ENCODE assay signal across 22 mouse cellular contexts in the genomic region with DNA sequence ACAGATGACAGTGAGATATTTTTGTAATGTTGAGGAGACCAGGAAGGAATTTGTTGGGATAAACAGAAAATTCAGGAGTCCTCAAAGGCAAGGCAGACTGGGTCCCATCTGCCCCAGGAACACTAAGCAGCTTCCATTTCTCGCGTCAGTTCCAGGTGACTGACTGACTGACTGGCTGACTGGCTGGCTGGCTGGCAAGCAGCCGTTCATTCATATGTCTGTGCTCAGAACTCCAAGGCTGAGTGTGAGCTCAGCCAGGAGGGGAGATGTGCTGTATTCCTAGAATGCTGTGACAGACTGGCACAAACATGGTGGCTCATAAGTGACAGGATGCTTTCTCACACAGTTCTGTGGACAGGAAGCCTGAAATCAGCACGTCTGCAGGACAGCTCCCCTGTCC. TPM values are rescaled to one million over a fixed set of nuclear protein-coding genes. Genes with fewer than 3 reads are reported as not detected.
DNase-seq lines count a peak whose midpoint lies in the region; ATAC-seq and TF ChIP-seq lines count a peak whose summit lies in the region.
"Had no signal": no experiment of that assay in that cellular context is flagged by ENCODE, and none has a peak within 500 bp of the region (broad histone marks: within the 10 kb centered on the region; RNA-seq: fewer than 3 reads in every experiment).

No protein-coding gene starts in this region.

- no peak for ATAC-seq in hindbrain, embryonic 11.5 days (ENCODE audit: low FRiP score)
- ATAC-seq in midbrain, embryonic 11.5 days (ENCODE audit: low FRiP score), result no peak
- peak; percentile 25; the same call in 1 of the 2 replicates for ATAC-seq in hindbrain, postnatal 0 days
- no peak for ATAC-seq in midbrain, embryonic 16.5 days
- no peak for ATAC-seq in intestine, embryonic 16.5 days
- ATAC-seq: liver, postnatal 0 days had no signal

- WGBS in hindbrain, embryonic 10.5 days, result 75% methylated on average over 4 of the region's 4 CpGs
- 72% methylated on average over 4 of the region's 4 CpGs for WGBS in hindbrain, embryonic 11.5 days
- 73% methylated on average over 4 of the region's 4 CpGs for WGBS in midbrain, embryonic 11.5 days
- 84% methylated on average over 4 of the region's 4 CpGs for WGBS in midbrain, embryonic 10.5 days
- 49% methylated on average over 4 of the region's 4 CpGs for WGBS in hindbrain, postnatal 0 days
- WGBS in midbrain, embryonic 16.5 days, result 53% methylated on average over 4 of the region's 4 CpGs
- WGBS in intestine, embryonic 16.5 days, result 77% methylated on average over 4 of the region's 4 CpGs

- H3K9ac ChIP-seq in hindbrain, embryonic 11.5 days (ENCODE audit: low read depth, low read length), result no peak overlapping the region
- no peak overlapping the region for H3K9ac ChIP-seq in midbrain, embryonic 11.5 days (ENCODE audit: low read length)
- no peak overlapping the region for H3K9ac ChIP-seq in hindbrain, postnatal 0 days (replicated peaks; ENCODE audit: low read length)
- no peak overlapping the region for H3K9ac ChIP-seq in midbrain, embryonic 16.5 days (ENCODE audit: low read depth, low read length)
- no peak overlapping the region for H3K9ac ChIP-seq in intestine, embryonic 16.5 days (ENCODE audit: low read depth, low read length)
- H3K9ac ChIP-seq: embryonic facial prominence, embryonic 12.5 days; liver, postnatal 0 days; midbrain, embryonic 12.5 days had no signal

- no peaks in the 10 kb centered on the region for H3K27me3 ChIP-seq in hindbrain, embryonic 10.5 days (ENCODE audit: insufficient read depth, poor library complexity, severe bottlenecking)
- H3K27me3 ChIP-seq in hindbrain, embryonic 11.5 days (ENCODE audit: control insufficient read depth, insufficient read depth, low read length), result no peaks in the 10 kb centered on the region
- H3K27me3 ChIP-seq in midbrain, embryonic 11.5 days (ENCODE audit: control insufficient read depth, insufficient read depth, low read length), result no peaks in the 10 kb centered on the region
- no peaks in the 10 kb centered on the region for H3K27me3 ChIP-seq in midbrain, embryonic 10.5 days (ENCODE audit: low read depth, poor library complexity, severe bottlenecking)
- H3K27me3 ChIP-seq in hindbrain, postnatal 0 days (ENCODE audit: insufficient read depth, low read length), result no peaks in the 10 kb centered on the region
- H3K27me3 ChIP-seq in midbrain, embryonic 16.5 days (ENCODE audit: control insufficient read depth, insufficient read depth, low read depth, low read length), result no peaks in the 10 kb centered on the region
- no peaks in the 10 kb centered on the region for H3K27me3 ChIP-seq in intestine, embryonic 16.5 days (replicated peaks; ENCODE audit: control insufficient read depth, insufficient read depth, low read length)
- H3K27me3 ChIP-seq: embryonic facial prominence, embryonic 12.5 days; midbrain, embryonic 12.5 days had no signal

- TF ChIP-seq CTCF in hindbrain, postnatal 0 days (IDR thresholded peaks at IDR 0.05; ENCODE audit: low read depth), result no peak

- H3K4me2 ChIP-seq in hindbrain, embryonic 11.5 days (replicated peaks; ENCODE audit: low read depth, low read length), result no peak overlapping the region
- H3K4me2 ChIP-seq in midbrain, embryonic 11.5 days, result no peak overlapping the region
- no peak overlapping the region for H3K4me2 ChIP-seq in hindbrain, postnatal 0 days (ENCODE audit: low read depth, low read length)
- no peak overlapping the region for H3K4me2 ChIP-seq in midbrain, embryonic 16.5 days (ENCODE audit: low read length)
- no peak overlapping the region for H3K4me2 ChIP-seq in intestine, embryonic 16.5 days (ENCODE audit: low read depth, low read length)
- H3K4me2 ChIP-seq: embryonic facial prominence, embryonic 12.5 days; midbrain, embryonic 12.5 days had no signal

- no peaks in the 10 kb centered on the region for H3K9me3 ChIP-seq in hindbrain, embryonic 10.5 days
- H3K9me3 ChIP-seq in hindbrain, embryonic 11.5 days (ENCODE audit: control insufficient read depth, low read length), result no peaks in the 10 kb centered on the region
- H3K9me3 ChIP-seq in midbrain, embryonic 11.5 days (ENCODE audit: control insufficient read depth, low read length), result no peaks in the 10 kb centered on the region
- no peaks in the 10 kb centered on the region for H3K9me3 ChIP-seq in midbrain, embryonic 10.5 days (replicated peaks)
- no peaks in the 10 kb centered on the region for H3K9me3 ChIP-seq in hindbrain, postnatal 0 days (ENCODE audit: low read length)
- no peaks in the 10 kb centered on the region for H3K9me3 ChIP-seq in midbrain, embryonic 16.5 days (replicated peaks; ENCODE audit: control insufficient read depth, low read length, poor library complexity, severe bottlenecking)
- H3K9me3 ChIP-seq in intestine, embryonic 16.5 days (ENCODE audit: control insufficient read depth, low read length), result no peaks in the 10 kb centered on the region
- H3K9me3 ChIP-seq: embryonic facial prominence, embryonic 12.5 days; G1E; midbrain, embryonic 12.5 days had no signal

- peaks cover 38% of the 10 kb centered on the region for H3K36me3 ChIP-seq in hindbrain, embryonic 10.5 days
- H3K36me3 ChIP-seq in hindbrain, embryonic 11.5 days (ENCODE audit: control insufficient read depth, insufficient read depth, low read length), result no peaks in the 10 kb centered on the region
- peaks cover 4% of the 10 kb centered on the region for H3K36me3 ChIP-seq in midbrain, embryonic 11.5 days (ENCODE audit: control insufficient read depth, insufficient read depth, low read length)
- peaks cover 19% of the 10 kb centered on the region for H3K36me3 ChIP-seq in midbrain, embryonic 10.5 days
- H3K36me3 ChIP-seq in hindbrain, postnatal 0 days (ENCODE audit: insufficient read depth, low read length), result peaks cover 7% of the 10 kb centered on the region
- H3K36me3 ChIP-seq in midbrain, embryonic 16.5 days (ENCODE audit: control insufficient read depth, insufficient read depth, low read length), result peaks cover 22% of the 10 kb centered on the region
- H3K36me3 ChIP-seq in intestine, embryonic 16.5 days (ENCODE audit: control insufficient read depth, insufficient read depth, low read length), result no peaks in the 10 kb centered on the region
- H3K36me3 ChIP-seq: embryonic facial prominence, embryonic 12.5 days; G1E had no signal

- no peak for DNase-seq in hindbrain, embryonic 10.5 days (ENCODE audit: low spot score)
- DNase-seq in hindbrain, embryonic 11.5 days (ENCODE audit: low spot score), result no peak
- peak; percentile 76 for DNase-seq in midbrain, embryonic 11.5 days (ENCODE audit: low spot score, missing footprints)
- DNase-seq in midbrain, embryonic 10.5 days (ENCODE audit: low spot score), result no peak
- peak; percentile 46 for DNase-seq in hindbrain, postnatal 0 days (ENCODE audit: low spot score)
- DNase-seq in spleen, postnatal 36 days (ENCODE audit: low spot score in 2 of 2), result no peak
- DNase-seq: adrenal gland, adult 2 months; cerebellum, adult 11-12 months; gastrocnemius, adult 2 months; heart, adult 11 months; heart, postnatal 4 days; kidney, adult 18-20 months; kidney, postnatal 25 days; liver; liver, postnatal 0 days; lung, postnatal 36 days; thymus, adult 18-20 months had no signal

- 0 out of 2 replicates have a peak overlapping the region, but pooled peaks have one; percentile 12 for H3K27ac ChIP-seq in hindbrain, embryonic 10.5 days
- no peak overlapping the region for H3K27ac ChIP-seq in hindbrain, embryonic 11.5 days (ENCODE audit: low read depth, low read length)
- H3K27ac ChIP-seq in midbrain, embryonic 11.5 days (ENCODE audit: low read depth, low read length), result no peak overlapping the region
- no peak overlapping the region; the same call in 1 of the 2 replicates for H3K27ac ChIP-seq in midbrain, embryonic 10.5 days (replicated peaks)
- H3K27ac ChIP-seq in hindbrain, postnatal 0 days, result peak overlapping the region; percentile 21; the same call in 1 of the 2 replicates
- 0 out of 2 replicates have a peak overlapping the region, but pooled peaks have one; percentile 43 for H3K27ac ChIP-seq in midbrain, embryonic 16.5 days (ENCODE audit: low read length)
- H3K27ac ChIP-seq in intestine, embryonic 16.5 days (ENCODE audit: low read length), result no peak overlapping the region
- H3K27ac ChIP-seq: embryonic facial prominence, embryonic 12.5 days; gastrocnemius, adult 2 months; midbrain, embryonic 12.5 days had no signal

- no peak overlapping the region for H3K4me3 ChIP-seq in hindbrain, embryonic 10.5 days
- H3K4me3 ChIP-seq in hindbrain, embryonic 11.5 days (ENCODE audit: low read depth, low read length), result no peak overlapping the region
- H3K4me3 ChIP-seq in midbrain, embryonic 11.5 days (ENCODE audit: low read depth, low read length), result no peak overlapping the region
- H3K4me3 ChIP-seq in midbrain, embryonic 10.5 days, result no peak overlapping the region
- no peak overlapping the region for H3K4me3 ChIP-seq in hindbrain, postnatal 0 days (ENCODE audit: low read length)
- no peak overlapping the region for H3K4me3 ChIP-seq in midbrain, embryonic 16.5 days (ENCODE audit: low read depth, low read length)
- no peak overlapping the region for H3K4me3 ChIP-seq in intestine, embryonic 16.5 days (ENCODE audit: low read length)
- H3K4me3 ChIP-seq: embryonic facial prominence, embryonic 12.5 days; gastrocnemius, adult 2 months; midbrain, embryonic 12.5 days had no signal

- peaks cover 21% of the 10 kb centered on the region for H3K4me1 ChIP-seq in hindbrain, embryonic 10.5 days (replicated peaks)
- peaks cover 3% of the 10 kb centered on the region; the same call in 1 of the 2 replicates for H3K4me1 ChIP-seq in hindbrain, embryonic 11.5 days (replicated peaks; ENCODE audit: control insufficient read depth, insufficient read depth, low read length)
- peaks cover 11% of the 10 kb centered on the region for H3K4me1 ChIP-seq in midbrain, embryonic 11.5 days (ENCODE audit: control insufficient read depth, insufficient read depth, low read length)
- H3K4me1 ChIP-seq in midbrain, embryonic 10.5 days, result peaks cover 24% of the 10 kb centered on the region
- H3K4me1 ChIP-seq in hindbrain, postnatal 0 days (ENCODE audit: insufficient read depth, low read length), result 0 out of 2 replicates have a peak, but pooled peaks cover 3% of the 10 kb centered on the region
- H3K4me1 ChIP-seq in midbrain, embryonic 16.5 days (ENCODE audit: control insufficient read depth, insufficient read depth, low read length), result peaks cover 20% of the 10 kb centered on the region
- H3K4me1 ChIP-seq in intestine, embryonic 16.5 days (ENCODE audit: control insufficient read depth, insufficient read depth, low read length), result no peaks in the 10 kb centered on the region
- H3K4me1 ChIP-seq: embryonic facial prominence, embryonic 12.5 days had no signal

RNA-seq across cellular contexts. Expression of a gene that starts 1.4 kb away (rescaled TPM):
- 0.40 and 0.80 TPM in 2 replicates for polyA plus RNA-seq in hindbrain, embryonic 10.5 days (2016; fragmentation: Nextera tagmentation; extraction: Ambion mirVana)
- 0.68 and 1.0 TPM in 2 replicates for polyA plus RNA-seq in hindbrain, embryonic 11.5 days (2014; fragmentation: Nextera tagmentation; extraction: Ambion mirVana)
- 1.1 and 1.2 TPM in 2 replicates for polyA plus RNA-seq in midbrain, embryonic 11.5 days (2014; fragmentation: Nextera tagmentation; extraction: Ambion mirVana)
- polyA plus RNA-seq in midbrain, embryonic 10.5 days (2016; fragmentation: Nextera tagmentation; extraction: Ambion mirVana), result 0.51 and 0.75 TPM in 2 replicates
- 1.8 and 2.2 TPM in 2 replicates for total RNA-seq in hindbrain, postnatal 0 days (2014; rRNA removed)
- polyA plus RNA-seq in hindbrain, postnatal 0 days (2015; fragmentation: Nextera tagmentation; extraction: Ambion mirVana), result 3.8 and 5.0 TPM in 2 replicates
- 9.9 and 12.5 TPM in 2 replicates for polyA plus RNA-seq in midbrain, embryonic 16.5 days (2015; fragmentation: Nextera tagmentation; extraction: Ambion mirVana)
- 0.09 and 0.15 TPM in 2 replicates for polyA plus RNA-seq in intestine, embryonic 16.5 days (2015; fragmentation: Nextera tagmentation; extraction: Ambion mirVana)
- total RNA-seq: adrenal gland, adult 2 months; gastrocnemius, adult 2 months; heart, postnatal 4 days had no signal
- polyA plus RNA-seq: adrenal gland, adult 2 months; G1E had no signal

Comparison
In these comparisons a context has a peak if more than half of its experiments do, and no peak if none do; other contexts are left out.
1. DNase-seq: peak in midbrain, embryonic 11.5 days (single experiment) and hindbrain, postnatal 0 days (single experiment); none in hindbrain, embryonic 10.5 days (single experiment), hindbrain, embryonic 11.5 days (single experiment), midbrain, embryonic 10.5 days (single experiment) and spleen, postnatal 36 days (0 of 2).
2. H3K27ac ChIP-seq: peak in hindbrain, embryonic 10.5 days (single experiment), hindbrain, postnatal 0 days (single experiment) and midbrain, embryonic 16.5 days (single experiment); none in hindbrain, embryonic 11.5 days (single experiment), midbrain, embryonic 11.5 days (single experiment), midbrain, embryonic 10.5 days (single experiment) and intestine, embryonic 16.5 days (single experiment).